Mouse (Mus musculus) gastrocnemius, postnatal 36 days (tissue): ENCODE measurements around the gene Serpinb13. TPM values are rescaled to one million over a fixed set of nuclear protein-coding genes. Genes with fewer than 3 reads are reported as not detected.
"Not testable (repeated sequence)": the region's sequence is repeated elsewhere in the genome, so short reads cannot be mapped to it uniquely, and the experiment has no call there.

ENCODE experiments used
- DNase-seq, 2 experiments: peaks; one replicate each; pipeline ENCODE4 v3.0.0; 2022
- intact Hi-C: fragments of 180-260 bp; cut with DNase I; formaldehyde crosslinking; loops from one replicate; pipeline ENCODE4 v1.15.1; 2025
- long read RNA-seq, 2 experiments: library from polyadenylated mRNA; stranded (forward); transcript quantifications; one replicate each; pipeline ENCODE4 v2.0.0; 2021
- total RNA-seq, 2 experiments: library from RNA; stranded (reverse); gene quantifications; 2 replicates each; pipeline ENCODE4 v1.2.3; 2021

The Serpinb13 gene
- total RNA-seq = not detected
- long read RNA-seq, experiment 1 = 0 reads
- long read RNA-seq, experiment 2 = 0 reads

DNA sequence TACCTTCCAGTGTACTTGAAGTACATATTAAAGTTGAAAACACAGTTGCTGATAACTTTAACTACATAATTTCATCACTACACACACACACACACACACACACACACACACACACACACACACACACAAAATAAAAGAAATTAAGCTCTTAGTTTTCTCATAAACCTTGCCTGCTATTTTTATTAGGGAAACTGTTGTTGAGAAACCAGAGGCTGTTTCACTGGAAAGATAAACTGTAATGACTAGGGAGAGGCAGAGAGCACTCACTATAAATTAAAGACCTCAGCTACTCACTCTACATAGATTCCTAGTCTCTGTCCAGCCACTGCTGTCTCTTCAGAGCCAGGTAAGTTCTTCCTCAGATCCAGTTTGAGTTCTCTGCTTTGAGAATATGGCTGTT lies at the start of gene Serpinb13:
Serpinb13 (plus strand) TSS at position 301 of the 400 bp plus-strand sequence.
- DNase-seq = no peak
- intact Hi-C loops = no loop called here

DNA sequence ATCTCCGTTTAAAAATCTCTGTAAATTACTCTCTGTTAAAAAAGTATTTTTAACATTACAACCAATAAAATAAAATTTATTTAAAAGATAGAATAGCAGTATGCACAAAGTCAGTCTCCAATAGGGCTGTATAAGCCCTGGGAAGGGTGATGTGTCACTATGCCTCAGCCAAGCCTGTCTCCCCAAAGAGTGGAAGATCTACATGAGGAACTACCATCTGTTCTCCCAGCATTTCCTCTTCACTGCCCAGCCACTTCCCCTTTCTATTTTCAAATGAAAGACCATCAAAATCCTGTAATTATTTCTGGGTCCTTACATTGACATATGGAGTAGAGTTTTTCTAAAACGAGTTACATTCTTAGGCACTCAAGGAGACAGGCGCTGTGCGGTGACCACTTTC lies 48.8 kb upstream of the Serpinb13 start:
- DNase-seq = no peak
- intact Hi-C loops = no loop called here

DNA sequence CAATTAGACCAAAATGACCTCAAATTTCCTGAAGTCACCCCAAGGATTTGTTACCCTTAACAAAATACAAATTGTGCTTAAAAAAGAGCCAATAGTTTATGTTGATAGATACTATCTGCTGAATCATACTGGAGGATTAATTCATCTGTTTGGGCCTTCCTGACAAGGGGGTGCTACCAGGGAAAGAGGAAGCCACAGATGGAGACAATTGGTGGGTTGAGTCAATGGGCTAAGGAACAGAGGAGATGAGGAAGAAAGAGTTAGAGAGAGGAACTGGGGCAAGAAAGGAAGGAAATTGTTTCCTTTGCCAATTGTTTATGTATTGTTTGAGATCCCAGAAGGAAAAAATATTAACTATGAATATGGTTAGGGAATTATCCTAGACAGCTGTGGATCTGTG lies 47.1 kb upstream of the Serpinb13 start:
- DNase-seq = no peak

DNA sequence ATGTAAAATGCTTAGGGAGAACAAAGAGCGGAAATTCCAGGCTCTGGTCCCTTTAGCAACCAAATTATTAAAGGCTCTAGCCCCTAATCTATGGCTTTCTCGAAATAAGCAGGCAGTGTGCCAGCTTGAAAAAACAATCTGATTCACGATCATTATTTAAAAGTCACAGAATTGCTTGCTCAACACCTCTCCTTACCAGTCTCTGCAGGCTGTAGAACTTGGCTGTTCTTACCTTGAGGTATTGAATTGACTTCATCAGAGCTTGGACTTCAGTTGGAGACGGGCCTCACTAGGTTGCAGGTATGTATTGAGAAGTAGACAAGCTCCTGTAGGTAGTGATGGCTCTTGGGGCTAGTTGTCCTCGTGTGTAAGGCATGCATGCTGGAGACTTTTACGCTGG lies 46.5 kb upstream of the Serpinb13 start, which contains the start of gene Serpinb12:
Serpinb12 (plus strand) TSS at position 185 of the 400 bp plus-strand sequence.
- intact Hi-C loops = no loop called here
- no peak for DNase-seq

More for the DNA sequence above, 47.1 kb upstream of the Serpinb13 start:
- intact Hi-C loops = no loop called here

DNA sequence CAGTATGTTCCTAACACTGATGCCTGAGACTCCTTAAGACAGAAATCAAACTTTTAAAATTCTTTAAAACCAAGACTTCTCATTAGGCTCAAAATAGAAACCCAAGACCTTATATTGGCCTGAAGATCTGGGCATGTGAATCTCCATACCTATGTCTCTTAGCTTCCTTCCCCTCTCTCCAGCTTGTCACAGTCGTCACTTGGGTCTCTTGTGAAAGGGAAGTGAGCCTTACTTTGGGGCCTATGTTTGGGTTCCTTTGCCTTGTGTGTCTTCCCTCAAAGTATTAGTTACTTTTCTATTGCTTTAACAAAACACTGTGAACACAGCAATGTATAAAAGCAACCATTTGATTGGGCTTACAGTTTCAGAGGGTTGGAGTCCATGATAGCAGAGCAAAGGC lies 33.6 kb upstream of the Serpinb13 start:
- DNase-seq = no peak
- intact Hi-C loops = no loop called here

DNA sequence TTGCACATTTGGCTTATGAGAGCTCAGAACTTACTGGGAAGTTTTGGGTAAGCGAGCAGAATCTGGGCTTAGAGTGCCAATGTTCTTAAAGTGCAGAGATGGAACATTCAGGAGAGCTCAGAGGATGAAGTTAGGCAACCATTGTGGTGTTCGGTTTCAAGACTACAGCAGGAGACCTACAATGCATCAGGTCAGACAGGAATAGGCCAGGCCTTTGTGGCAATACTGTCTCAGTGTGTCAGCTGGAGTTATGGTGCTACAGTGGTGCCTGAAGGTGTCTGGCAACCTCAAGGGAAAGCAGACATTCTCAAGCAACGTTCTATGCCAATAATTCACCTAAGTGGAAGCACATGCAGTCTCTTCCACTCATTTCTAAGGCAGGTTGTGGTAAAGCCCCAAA lies 20.8 kb upstream of the Serpinb13 start:
- intact Hi-C loops = no loop called here
- DNase-seq = no peak

DNA sequence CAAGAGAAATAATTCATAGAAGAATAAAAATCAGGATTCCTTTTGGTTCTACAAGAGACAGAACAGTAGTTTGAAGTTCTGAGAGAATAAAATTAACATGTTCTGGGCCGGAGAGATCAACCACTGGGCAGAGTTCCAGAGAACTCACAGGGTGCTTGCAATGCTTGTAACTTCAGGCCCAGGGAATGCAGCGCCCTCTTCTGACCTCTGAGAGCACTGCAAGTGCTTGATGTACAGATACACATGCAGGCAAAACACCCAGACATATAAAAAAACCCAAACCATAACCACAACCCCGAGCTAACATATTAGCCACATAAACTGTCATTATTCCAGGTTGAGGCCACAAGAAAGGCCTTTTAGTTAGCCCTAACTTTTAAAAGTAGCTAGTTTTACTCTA lies 19.8 kb upstream of the Serpinb13 start:
- intact Hi-C loops = no loop called here
- DNase-seq = no peak

DNA sequence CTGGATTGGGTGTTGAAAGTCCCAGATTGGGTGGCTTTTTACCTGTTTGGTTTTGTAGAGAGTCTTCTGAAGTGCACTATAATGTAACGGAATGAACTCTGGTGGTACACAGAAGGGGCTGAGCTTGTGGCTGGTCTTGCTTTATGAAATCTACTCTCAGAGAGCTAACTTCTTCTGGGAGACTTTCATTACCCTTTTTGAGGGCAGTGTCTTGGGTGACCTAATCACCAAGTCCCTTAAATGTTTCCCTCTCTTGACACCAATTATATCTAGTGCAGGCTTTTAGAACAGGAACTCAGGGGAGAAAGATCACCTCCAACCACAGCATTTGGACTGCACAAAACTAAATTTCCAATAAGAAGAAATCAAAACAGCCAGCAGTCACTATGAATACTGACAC lies 2.3 kb downstream of the Serpinb13 start:
- intact Hi-C loops = no loop called here

DNA sequence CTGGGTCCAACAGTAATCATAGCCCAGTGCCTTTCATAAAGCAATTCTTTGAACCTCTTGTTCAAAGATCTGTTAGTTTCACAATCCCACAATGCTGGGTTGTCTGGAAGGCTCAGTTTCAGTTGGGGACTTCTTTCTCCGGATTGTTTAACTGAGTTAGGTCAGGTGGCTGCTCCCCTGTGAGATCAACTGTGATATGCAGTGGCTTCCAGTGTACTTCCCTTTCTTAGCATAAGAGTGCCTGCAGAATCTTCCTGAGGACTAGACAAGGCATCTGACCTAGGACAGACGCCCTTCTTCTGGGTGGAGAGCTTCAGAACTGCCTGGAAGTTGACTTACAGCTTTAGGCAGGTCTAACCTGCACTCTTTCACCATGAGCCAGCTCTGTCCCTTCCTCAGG lies 3.1 kb downstream of the Serpinb13 start:
- DNase-seq = no peak
- intact Hi-C loops = no loop called here

More for the DNA sequence above, 2.3 kb downstream of the Serpinb13 start:
- DNase-seq = no peak

DNA sequence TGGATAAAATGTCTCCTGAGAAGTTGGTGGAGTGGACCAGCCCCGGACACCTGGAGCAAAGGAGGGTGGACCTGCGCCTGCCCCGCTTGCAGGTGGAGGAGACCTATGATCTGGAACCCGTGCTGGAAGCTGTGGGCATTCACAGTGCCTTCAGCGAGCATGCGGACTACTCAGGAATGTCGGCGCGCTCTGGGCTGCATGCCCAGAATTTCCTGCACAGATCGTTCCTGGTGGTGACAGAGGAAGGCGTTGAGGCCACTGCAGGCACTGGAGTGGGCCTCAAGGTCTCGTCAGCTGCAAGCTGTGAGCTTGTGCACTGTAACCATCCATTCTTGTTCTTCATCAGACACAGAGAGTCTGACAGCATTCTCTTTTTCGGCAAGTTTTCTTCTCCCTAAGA lies 19.6 kb downstream of the Serpinb13 start:
- intact Hi-C loops = no loop called here
- no peak for DNase-seq

DNA sequence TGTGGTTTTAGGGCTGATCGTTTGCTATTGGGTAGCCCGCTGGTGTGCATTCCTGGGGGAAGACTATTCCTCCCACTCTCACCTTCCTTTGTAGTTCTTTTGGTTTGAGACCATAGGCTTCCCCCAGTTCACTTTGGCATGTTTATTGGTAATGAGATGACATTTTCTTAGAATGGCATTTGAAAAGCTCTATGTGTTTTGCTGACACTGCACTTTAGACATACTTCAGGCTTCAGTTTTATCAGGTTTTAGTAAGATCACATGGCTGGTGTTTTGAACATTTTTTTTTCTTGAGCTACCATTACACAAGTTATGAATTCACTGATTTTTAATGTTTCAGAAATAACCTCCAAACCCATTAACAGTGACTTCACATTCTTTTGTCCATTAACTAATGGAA lies 21.0 kb downstream of the Serpinb13 start:
- DNase-seq = no peak
- intact Hi-C loops = no loop called here

DNA sequence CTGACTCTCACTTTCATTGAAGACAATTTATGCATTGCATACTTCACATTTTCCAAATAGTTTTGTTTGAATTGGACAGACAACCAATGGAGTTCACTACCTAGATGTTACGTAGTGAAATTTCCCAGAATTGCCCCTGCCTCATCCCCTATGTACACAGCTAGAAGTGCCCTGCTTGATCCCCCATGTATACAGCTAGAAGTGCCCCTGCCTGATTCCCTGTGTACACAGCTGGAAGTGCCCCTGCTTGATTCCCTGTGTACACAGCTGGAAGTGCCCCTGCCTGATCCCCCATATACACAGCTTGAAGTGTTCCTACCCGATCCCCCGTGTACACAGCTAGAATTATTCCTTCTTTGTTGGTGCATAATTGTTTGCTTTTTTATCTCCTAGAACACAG lies 25.5 kb downstream of the Serpinb13 start:
- no peak for DNase-seq
- intact Hi-C loops = no loop called here

DNA sequence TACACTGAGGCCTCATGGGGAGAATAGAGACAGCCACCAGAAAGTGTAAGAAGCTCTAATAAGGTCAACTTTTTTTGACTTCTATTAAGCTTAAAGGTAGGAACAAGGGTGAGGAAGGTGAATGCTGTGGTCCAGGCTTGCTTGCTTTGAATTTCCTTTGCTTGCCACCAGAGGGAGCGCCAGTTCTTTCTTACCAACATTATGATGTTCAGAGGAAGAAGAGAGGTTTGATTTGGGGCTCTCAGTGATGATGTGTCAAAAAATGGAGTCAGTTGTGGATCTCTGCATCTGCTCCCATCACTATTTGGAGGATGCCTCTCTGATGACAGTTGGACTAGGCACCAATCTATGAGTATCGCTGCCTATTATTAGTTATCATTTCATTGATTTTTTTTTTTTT lies 33.7 kb downstream of the Serpinb13 start:
- DNase-seq = no peak
- intact Hi-C loops = no loop called here

DNA sequence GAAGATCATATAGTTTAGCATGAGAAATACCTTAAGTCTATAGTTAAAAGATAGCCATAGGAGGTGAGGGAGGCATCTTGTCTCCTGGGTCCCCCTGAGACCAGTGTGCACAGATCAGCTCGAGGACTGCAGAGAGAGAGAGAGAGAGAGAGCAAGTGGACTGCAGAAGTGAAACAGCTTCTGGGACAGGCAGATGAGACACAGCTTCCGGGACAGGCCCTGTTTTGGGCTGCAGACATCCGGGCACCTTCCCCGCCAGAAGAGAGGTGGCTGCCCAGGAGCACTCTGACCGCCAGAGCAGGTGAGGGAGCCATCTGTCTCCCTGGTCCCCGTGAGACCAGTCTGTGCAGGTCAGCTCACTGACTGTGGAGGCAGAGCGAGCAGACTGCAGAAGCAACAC lies 34.4 kb downstream of the Serpinb13 start:
- intact Hi-C loops = no loop called here
- no peak for DNase-seq

DNA sequence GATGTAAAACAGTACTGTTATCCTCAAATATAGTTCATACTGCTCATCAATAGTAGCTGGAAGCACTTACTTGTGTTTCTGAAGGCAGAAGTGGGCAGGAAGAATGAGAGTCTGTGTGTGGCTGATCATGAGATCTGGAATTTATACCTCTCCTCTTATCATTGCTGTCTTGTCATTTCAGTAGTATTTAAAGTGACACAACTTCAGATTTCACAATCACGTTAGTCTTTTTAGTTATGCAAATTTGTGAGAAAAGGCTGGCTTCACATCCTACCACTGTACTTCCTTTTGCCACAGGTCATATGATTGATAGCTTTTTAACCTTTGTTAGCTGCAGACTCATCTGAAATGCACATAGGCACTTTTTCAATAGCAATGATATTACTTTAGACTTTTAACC lies 45.1 kb downstream of the Serpinb13 start:
- intact Hi-C loops = no loop called here
- DNase-seq = no peak

DNA sequence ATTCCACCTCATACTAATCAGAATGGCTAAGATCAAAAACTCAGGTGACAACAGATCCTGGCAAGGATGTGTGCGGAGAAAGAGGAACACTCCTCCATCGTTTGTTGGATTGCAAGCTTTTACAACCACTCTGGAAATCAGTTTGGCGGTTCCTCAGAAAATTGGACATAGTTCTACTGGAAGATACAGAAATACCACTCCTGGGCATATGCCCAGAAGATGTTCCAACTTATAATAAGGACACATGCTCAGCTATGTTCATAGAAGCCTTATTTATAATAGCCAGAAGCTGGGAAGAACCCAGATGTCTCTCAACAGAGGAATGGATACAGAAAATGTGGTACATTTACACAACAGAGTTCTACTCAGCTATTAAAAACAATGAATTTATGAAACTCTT lies 53.5 kb downstream of the Serpinb13 start:
- DNase-seq, intact Hi-C loops: not testable (repeated sequence)

Other genes with a start within 250 kb of the Serpinb13 start
- 1 to 10 TPM; 3.1 to 4.7 TPM for gene Kdsr, start 221.3 kb upstream of the Serpinb13 start, total RNA-seq
- gene Vps4b, start 184.3 kb upstream of the Serpinb13 start, total RNA-seq = 10 to 100 TPM; 18.0 to 18.5 TPM
- not detected for gene Serpinb5, start 119.8 kb upstream of the Serpinb13 start, total RNA-seq
- not detected for gene Serpinb12, start 46.5 kb upstream of the Serpinb13 start, total RNA-seq
- not detected for gene Serpinb3a, start 71.3 kb downstream of the Serpinb13 start, total RNA-seq
- not detected for gene Serpinb3d, start 102.5 kb downstream of the Serpinb13 start, total RNA-seq